Mouse (Mus musculus) ES-E14 (cell line): ENCODE data around the gene St3gal3. TPM values are rescaled to one million over a fixed set of nuclear protein-coding genes. Genes with fewer than 3 reads are reported as not detected.

Experiments
- DNase-seq: peaks from one replicate; pipeline ENCODE4 v3.0.0-alpha.2; 2013; ENCODE audit warnings: low read depth, low spot score
- H3K27ac ChIP-seq: 2 replicates; pipeline ENCODE4 v1.5.1; 2012; ENCODE audit warnings: low read depth, mild to moderate bottlenecking, low read length, moderate library complexity, mixed read lengths; ENCODE audit not compliant: poor library complexity, insufficient read depth, severe bottlenecking
- H3K36me3 ChIP-seq: 2 replicates; pipeline ENCODE4 v1.6.1; 2012; ENCODE audit warnings: mild to moderate bottlenecking, low read length, moderate library complexity, mixed read lengths; ENCODE audit not compliant: control insufficient read depth, poor library complexity, insufficient read depth, severe bottlenecking
- H3K4me1 ChIP-seq, 2 experiments: fragments of 150-350 bp in 1 of 2; sonication (generic) in 1 of 2; 2 replicates each; pipeline ENCODE4 v1.6.1; 2012; ENCODE audit warnings: low read length in 2 of 2, mild to moderate bottlenecking in 1 of 2, mixed read lengths in 1 of 2; ENCODE audit not compliant: control insufficient read depth in 2 of 2, insufficient read depth in 2 of 2, poor library complexity in 1 of 2
- H3K4me3 ChIP-seq, 2 experiments: fragments of 150-350 bp in 1 of 2; sonication (generic) in 1 of 2; 2 replicates each; pipeline ENCODE4 v1.5.1; 2012; ENCODE audit warnings: low read length in 2 of 2, low read depth in 1 of 2, mild to moderate bottlenecking in 1 of 2, mixed read lengths in 1 of 2; ENCODE audit not compliant: insufficient read depth in 1 of 2, poor library complexity in 1 of 2, severe bottlenecking in 1 of 2
- H3K9ac ChIP-seq: 2 replicates; pipeline ENCODE4 v1.6.1; 2012; ENCODE audit warnings: low read depth, mild to moderate bottlenecking, low read length, mixed read lengths; ENCODE audit not compliant: poor library complexity, insufficient read depth, severe bottlenecking
- H3K9me3 ChIP-seq: fragments of 150-350 bp; sonication (generic); 2 replicates; pipeline ENCODE4 v1.6.1; 2012; ENCODE audit warnings: low read depth, mild to moderate bottlenecking, low read length; ENCODE audit not compliant: control insufficient read depth, insufficient read depth
- CHD2 ChIP-seq: IDR thresholded peaks from 2 replicates; pipeline ENCODE4 v1.6.1; 2014; ENCODE audit warnings: mild to moderate bottlenecking, low read depth, low read length, inconsistent platforms
- HCFC1 ChIP-seq: IDR thresholded peaks from 2 replicates; pipeline ENCODE4 v1.6.1; 2012; ENCODE audit warnings: low read length, inconsistent platforms, borderline replicate concordance; ENCODE audit not compliant: insufficient read depth
- MAFK ChIP-seq: IDR thresholded peaks from 2 replicates; pipeline ENCODE4 v1.6.1; 2014; ENCODE audit warnings: mild to moderate bottlenecking, low read depth, low read length, inconsistent platforms; ENCODE audit not compliant: insufficient read depth
- ZC3H11A ChIP-seq: IDR thresholded peaks from 2 replicates; pipeline ENCODE4 v1.6.1; 2012; ENCODE audit warnings: low read depth, mild to moderate bottlenecking, inconsistent platforms, low read length, borderline replicate concordance
- ZNF384 ChIP-seq: IDR thresholded peaks from 2 replicates; pipeline ENCODE4 v1.6.1; 2012; ENCODE audit warnings: low read depth, low read length, inconsistent platforms
- in situ Hi-C, 2 experiments: fragments of 600-800 bp; cut with MboI; formaldehyde crosslinking; loops; one replicate each; pipeline ENCODE4 v1.15.1; 2025; ENCODE audit warnings: low sequenced_read_pairs in 2 of 2, inconsistent platforms in 1 of 2; ENCODE audit not compliant: unreplicated experiment in 2 of 2
- total RNA-seq: library from RNA; depleted of rRNA; stranded (reverse); fragments of 300-350 nt; gene quantifications from 2 replicates; pipeline ENCODE4 v1.2.3, GENCODE M21; 2012

The St3gal3 gene
- total RNA-seq, 1 experiment = 10.9 TPM

GRCm38 (mm10) chr4:118123030-118123704, 11.5 kb downstream of the St3gal3 start:
- Histone ChIP-seq H3K27ac (peak overlapping the region; percentile 3; the same call in 1 of the 2 replicates), H3K9ac (0 out of 2 replicates have a peak overlapping the region, but pooled peaks have one; percentile 6), H3K4me3 (no peak overlapping the region), H3K9me3 (no peaks in the 10 kb centered on the region), H3K36me3 (peaks cover 2% of the 10 kb centered on the region; the same call in 1 of the 2 replicates), H3K4me1 (peaks cover 0 to 8% of the 10 kb centered on the region in 2 experiments; a peak in 1 of 4 replicates)
- DNase-seq = no peak
- in situ Hi-C loops = no loop called here
- TF ChIP-seq MAFK = no peak
- TF ChIP-seq ZC3H11A = no peak
- TF ChIP-seq HCFC1 = no peak
- TF ChIP-seq ZNF384 = no peak
- no peak for TF ChIP-seq CHD2

DNA sequence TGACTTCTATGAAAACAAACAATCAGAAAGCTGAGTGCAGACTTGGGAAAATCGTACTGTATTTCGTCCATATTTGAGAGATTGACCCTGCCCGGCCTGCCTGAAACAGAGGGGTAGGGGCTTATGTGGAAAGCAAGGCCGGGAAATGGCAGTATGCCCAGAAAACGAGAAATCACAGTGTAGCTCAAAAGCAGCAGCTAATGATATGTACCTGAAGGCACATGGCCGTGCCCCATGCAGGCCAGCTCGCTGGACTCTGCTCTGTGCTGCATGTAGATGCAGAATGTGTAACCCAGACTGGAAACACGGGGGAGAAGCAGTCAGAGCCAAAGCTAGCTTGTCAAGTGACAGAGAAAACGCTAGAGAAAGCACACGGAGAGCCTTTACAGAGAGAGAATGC, 12.6 kb downstream of the St3gal3 start:
- Histone ChIP-seq H3K9me3 (no peaks in the 10 kb centered on the region), H3K4me1 (peaks cover 0 to 8% of the 10 kb centered on the region in 2 experiments; a peak in 1 of 4 replicates), H3K36me3 (peaks cover 2% of the 10 kb centered on the region; the same call in 1 of the 2 replicates), H3K27ac (no peak overlapping the region), H3K9ac (no peak overlapping the region), H3K4me3 (no peak overlapping the region)
- in situ Hi-C loops = no loop called here
- TF ChIP-seq ZNF384 = no peak
- no peak for TF ChIP-seq HCFC1
- no peak for TF ChIP-seq MAFK
- TF ChIP-seq ZC3H11A = no peak
- no peak for TF ChIP-seq CHD2
- no peak for DNase-seq

GRCm38 (mm10) chr4:118117565-118117964, 17.1 kb downstream of the St3gal3 start:
- in situ Hi-C loops = no loop called here
- Histone ChIP-seq H3K36me3 (no peaks in the 10 kb centered on the region), H3K9ac (no peak overlapping the region), H3K4me3 (no peak overlapping the region), H3K4me1 (no peaks in the 10 kb centered on the region), H3K27ac (no peak overlapping the region), H3K9me3 (no peaks in the 10 kb centered on the region)
- TF ChIP-seq HCFC1 (no peak), ZC3H11A (no peak), CHD2 (no peak), ZNF384 (no peak), MAFK (no peak)
- DNase-seq = no peak

- Histone ChIP-seq H3K4me3 (no peak overlapping the region), H3K36me3 (no peaks in the 10 kb centered on the region), H3K9me3 (no peaks in the 10 kb centered on the region), H3K9ac (no peak overlapping the region), H3K4me1 (no peaks in the 10 kb centered on the region), H3K27ac (no peak overlapping the region)
- in situ Hi-C loops = no loop called here
- no peak for DNase-seq
- TF ChIP-seq HCFC1 (no peak), MAFK (no peak), ZNF384 (no peak), CHD2 (no peak), ZC3H11A (no peak)
Observed at GRCm38 (mm10) chr4:118116098-118116497, 18.6 kb downstream of the St3gal3 start.

DNA sequence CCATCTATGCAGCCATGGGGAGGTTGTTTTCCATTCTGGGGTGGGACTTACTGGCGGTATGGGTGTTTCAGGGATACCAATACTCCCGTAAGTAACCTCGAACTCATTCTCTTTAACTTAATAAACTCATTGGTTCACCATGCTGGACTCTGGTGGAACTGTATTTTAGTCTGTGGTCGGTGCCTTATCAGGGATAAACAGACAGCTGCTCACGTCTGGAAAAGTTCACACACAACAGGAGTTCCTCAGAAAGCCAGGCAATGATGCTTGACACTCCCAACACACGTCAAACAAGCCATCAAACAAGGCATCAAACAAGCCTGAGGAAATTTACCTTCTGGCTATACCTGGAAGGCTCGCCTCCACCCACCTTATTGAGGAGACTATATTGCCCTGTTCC, 19.6 kb downstream of the St3gal3 start:
- no peaks in the 10 kb centered on the region for H3K4me1 ChIP-seq
- no peaks in the 10 kb centered on the region for H3K9me3 ChIP-seq
- no peak overlapping the region for H3K27ac ChIP-seq
- TF ChIP-seq MAFK = no peak
- TF ChIP-seq ZNF384 = no peak
- no peak for TF ChIP-seq ZC3H11A
- no peak for TF ChIP-seq HCFC1
- in situ Hi-C loops = no loop called here
- H3K9ac ChIP-seq = no peak overlapping the region
- H3K4me3 ChIP-seq = no peak overlapping the region
- no peak for DNase-seq
- no peaks in the 10 kb centered on the region for H3K36me3 ChIP-seq
